Mouse (Mus musculus) layer of hippocampus, adult 18-20 months (tissue): ENCODE results near the gene Tnfaip1. TPM values are rescaled to one million over a fixed set of nuclear protein-coding genes. Genes with fewer than 3 reads are reported as not detected.

Experiments used
- DNase-seq, 2 experiments: peaks; one replicate each; pipeline ENCODE4 v3.0.0; 2022; ENCODE audit warnings: low spot score in 2 of 2
- total RNA-seq, 2 experiments: library from RNA; stranded (reverse); gene quantifications; 2 replicates each; pipeline ENCODE4 v1.2.3; 2021

Tnfaip1 gene
- total RNA-seq, 2 experiments from 2014 or later: 29.1 to 29.8 TPM

DNA sequence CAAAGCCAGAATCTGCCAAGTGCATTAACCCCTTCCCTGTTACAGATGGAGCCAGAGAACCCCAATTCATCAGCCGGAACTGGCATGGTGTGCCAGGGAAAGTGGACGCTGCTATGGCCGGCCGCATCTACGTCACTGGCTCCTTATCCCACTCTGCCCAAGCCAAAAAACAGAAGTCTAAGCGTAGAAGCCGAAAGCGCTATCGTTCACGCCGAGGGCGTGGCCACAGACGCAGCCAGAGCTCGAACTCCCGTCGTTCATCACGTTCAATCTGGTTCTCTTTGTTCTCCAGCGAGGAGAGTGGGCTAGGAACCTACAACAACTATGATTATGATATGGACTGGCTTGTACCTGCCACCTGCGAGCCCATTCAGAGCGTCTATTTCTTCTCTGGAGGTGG lies 34.6 kb downstream of the Tnfaip1 start:
- no peak for DNase-seq

DNA sequence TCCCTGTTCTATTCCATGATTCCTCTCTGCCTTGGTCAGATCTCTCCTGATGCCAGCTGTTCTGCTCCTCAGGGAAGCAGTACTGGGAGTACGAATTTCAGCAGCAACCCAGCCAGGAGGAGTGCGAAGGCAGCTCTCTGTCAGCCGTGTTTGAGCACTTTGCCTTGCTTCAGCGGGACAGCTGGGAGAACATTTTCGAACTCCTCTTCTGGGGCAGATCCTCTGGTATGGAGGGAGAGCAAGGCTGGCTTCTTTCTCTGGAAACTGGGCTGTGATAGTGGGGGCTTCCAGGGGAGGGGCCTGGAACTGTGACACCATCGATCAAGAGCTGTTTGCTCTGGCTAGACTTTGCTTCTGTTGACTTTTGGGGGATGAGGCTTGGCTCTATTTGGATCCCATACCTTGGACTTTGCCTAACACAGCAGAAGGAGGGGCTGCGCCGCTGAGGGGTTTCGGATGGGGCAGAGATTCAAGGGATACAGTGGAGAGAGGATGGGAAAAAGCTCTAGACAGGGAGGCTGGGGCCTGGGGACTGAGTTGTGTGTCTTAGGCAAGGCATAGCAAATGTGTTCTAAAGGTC lies 35.4 kb downstream of the Tnfaip1 start:
- no peak for DNase-seq

DNA sequence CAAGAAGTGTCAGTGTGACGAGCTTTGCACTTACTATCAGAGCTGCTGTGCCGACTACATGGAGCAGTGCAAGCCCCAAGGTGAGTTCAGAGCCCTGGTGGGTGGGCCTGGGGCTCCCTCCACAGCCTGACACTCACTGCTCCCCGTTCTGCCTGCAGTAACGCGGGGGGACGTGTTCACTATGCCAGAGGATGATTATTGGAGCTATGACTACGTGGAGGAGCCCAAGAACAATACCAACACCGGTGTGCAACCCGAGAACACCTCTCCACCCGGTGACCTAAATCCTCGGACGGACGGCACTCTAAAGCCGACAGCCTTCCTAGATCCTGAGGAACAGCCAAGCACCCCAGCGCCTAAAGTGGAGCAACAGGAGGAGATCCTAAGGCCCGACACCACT lies 36.6 kb downstream of the Tnfaip1 start:
- no peak for DNase-seq

DNA sequence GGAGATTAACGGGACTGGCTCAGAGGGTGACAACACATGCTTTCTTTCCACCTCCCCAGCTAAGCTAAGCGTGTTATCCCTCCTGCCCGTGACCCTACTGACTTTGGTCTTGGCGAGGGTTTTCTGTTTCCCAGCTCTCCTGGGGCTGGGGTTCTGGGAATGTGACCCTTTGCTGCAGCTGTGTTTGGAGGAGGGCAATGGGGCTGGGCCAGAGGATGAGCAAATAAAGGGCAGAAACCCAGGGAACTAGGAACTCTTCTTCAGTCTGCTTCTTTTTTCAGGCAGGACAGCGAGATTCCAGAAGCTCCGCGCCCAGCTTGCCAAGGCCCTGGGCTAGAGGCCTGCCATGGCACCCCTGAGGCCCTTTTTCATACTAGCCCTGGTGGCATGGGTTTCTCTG lies 37.1 kb downstream of the Tnfaip1 start, which contains the start of gene Vtn:
Gene Vtn (plus strand): TSS at position 88 of the 400 bp plus-strand sequence.
- DNase-seq: no peak

DNA sequence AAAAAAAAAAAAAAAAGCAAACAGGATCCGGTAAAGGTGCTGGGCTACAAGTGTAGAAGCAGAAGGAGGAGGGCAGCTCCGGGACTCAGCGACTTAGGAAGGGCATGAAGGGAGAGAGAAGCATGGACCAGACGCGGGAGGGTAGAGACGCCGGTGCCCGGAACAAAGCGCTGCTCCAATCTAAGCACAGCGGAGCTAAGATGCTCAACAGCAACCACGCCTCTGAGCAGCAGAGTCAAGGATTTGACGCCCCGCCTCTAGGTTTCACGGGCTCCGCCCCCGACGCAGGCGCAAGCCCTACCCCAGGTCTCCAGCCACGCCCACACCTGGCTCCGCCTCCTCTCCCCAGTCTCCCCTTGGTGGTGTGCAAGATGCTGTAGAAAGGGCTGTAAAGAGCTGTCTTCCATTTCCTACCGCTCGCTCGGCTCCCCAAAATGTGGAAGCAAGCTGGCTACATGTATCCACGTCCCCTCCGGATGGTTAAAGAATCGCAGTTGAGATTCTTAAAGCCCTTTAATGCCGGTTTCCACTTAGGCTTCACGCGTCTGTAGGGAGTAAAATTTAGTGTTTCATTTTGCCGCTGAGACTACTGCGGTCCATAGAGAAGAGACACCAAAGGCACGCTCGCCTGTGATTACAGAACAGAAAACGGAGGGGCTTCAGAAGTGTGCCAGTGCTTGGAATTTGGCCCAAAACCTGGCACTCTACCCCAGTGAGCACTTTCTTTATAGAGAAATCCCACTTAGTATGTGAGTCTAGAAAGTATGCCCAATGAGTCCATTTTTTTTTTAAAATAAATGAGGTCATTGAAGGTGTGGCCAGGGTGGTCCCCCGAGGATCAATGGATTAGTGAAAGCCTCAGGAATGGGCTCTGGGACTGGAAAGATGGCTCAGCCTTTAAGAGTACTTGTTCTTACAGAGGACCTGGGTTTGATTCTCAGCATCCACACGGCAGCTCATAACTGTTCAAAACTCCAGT lies 38.3 kb downstream of the Tnfaip1 start, which contains the start of gene Sarm1:
Gene Sarm1 (minus strand): TSS at position 211 of the 979 bp plus-strand sequence.
- DNase-seq: peak; percentile 95 to 96

DNA sequence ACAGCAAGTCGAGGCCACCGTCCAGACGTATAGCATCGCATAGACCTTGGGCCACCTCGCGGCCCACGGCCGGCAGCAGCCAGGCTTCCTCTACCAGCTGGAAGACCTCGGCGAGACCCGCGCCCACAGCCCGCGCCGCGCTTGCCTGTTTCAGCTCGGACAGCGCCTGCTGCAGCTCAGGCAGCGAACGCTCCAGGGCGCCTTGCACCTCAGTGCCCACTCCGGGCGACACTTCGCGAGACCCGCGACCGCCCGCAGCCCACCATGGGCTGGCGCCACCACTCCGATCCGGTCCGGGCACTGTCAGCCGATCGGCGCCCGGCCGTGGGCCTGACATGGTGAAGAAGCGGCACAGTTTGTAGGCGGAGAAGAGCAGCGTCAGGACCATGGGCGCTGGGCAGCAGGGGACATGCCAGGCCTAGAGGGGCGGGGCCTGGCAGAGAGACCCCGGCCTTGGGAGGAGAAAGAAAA lies 39.0 kb downstream of the Tnfaip1 start:
- DNase-seq: peak; percentile 39 to 45

DNA sequence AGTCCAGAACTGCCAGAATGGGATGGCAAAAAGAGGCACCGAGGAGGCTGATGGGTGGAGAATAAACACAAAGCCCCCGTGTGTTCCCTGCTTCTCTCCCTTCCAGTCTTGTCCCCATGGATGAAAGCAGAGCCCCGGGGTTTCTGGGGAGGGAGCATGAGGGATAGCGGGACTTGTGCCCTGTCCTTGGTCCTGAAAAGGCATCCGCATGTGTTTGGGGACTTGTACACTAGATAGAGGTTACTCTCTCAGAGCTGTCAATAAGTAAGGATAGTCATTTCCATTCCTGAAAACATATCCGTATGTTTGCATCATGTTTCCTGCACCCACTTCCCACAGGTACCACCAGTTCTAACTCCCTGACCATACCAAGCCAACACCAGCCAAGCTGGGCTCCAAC lies 40.2 kb downstream of the Tnfaip1 start:
- DNase-seq: no peak

DNA sequence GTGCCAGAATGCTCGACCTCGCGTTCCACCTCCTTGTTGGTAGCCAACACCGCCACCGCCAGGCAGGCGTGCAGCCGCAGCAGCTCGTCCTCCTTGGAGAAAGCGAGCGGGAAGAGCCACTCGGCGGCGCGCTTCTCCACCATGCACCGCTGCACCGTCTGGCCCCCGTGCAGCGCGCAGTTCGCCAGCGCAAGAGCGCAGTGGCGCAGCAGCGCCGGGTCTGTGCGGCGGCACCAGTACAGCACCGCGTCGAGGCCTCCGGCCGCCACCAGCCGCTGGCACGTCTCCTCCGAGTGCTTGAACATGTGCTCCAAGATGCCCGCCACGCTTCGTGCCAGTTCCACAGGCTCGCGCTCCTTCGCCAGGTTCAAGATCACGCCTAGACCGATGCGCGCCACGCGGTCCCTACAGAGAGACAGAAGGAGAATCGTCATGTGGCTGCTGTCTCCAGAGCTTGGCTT lies 45.3 kb downstream of the Tnfaip1 start:
- peak; percentile 50 to 52 for DNase-seq

DNA sequence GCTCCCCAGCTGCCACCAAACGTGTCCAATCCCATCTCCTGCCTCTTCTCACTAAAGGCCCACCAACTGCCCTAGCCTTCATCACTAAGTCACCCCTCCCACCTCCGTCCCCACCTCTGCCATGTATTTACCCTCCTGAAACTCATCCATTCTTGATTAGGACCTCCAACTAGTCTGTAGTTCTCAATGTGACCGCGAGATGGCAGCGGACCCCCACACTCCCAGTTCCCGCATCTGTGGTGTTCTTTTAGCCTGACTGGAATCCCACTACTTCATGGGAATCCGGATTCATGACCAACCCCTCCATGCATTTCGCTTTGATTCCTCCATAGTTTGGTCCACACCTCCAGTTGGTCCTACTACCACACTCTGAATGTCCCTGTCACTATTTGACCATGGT lies 48.0 kb downstream of the Tnfaip1 start:
- DNase-seq: peak; percentile 76 to 90

DNA sequence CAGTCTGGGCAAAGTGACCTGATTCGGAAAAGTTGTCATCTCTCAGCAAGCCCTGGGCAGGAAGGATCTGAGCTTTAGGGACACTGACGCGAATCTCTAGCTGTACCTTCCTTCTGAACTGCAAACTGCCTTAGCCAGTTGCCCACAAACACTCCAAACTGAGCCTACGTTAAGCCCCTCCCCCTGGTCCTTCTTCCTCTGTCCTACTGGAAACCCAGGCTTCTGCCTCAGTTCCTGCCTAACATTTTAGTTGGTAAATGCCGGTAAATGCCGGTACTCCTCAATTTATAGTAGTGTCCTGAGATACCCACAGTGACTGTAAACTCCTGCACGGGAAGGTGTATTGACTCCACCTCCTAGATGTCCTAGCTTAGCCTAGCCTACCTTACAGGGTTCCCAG lies 52.5 kb downstream of the Tnfaip1 start:
- DNase-seq: no peak

DNA sequence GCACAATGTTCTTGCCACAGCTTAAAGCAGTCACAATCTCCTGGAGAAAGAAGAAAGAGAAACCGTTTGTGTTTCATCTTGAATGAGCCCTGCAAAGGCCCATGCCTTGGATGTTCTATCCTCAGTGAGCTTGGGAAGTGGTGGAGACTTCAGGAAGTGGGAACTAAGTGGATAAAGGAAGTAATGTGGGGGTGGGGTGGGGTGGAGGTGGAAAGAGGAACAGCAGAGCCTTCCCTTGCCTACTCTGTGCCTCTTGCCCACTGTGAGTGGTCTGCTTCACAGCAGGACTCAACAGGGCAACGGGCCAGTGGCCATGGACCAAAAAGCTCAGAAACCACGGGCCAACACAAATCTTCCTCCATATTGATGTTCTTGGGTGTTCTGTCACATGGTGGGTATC lies 60.8 kb downstream of the Tnfaip1 start:
- DNase-seq: no peak

Other genes with a start within 250 kb of the Tnfaip1 start
- 1 to 10 TPM; 7.4 TPM for gene BC030499, start 245.5 kb downstream of the Tnfaip1 start, total RNA-seq
- gene Spag5, start 234.8 kb downstream of the Tnfaip1 start, total RNA-seq: 1 to 10 TPM; 5.7 to 7.1 TPM
- gene Aldoc, start 213.4 kb downstream of the Tnfaip1 start, total RNA-seq: 100 to 1,000 TPM; 856 to 892 TPM
- 10 to 100 TPM; 59.0 to 62.0 TPM for gene Pigs, start 207.9 kb downstream of the Tnfaip1 start, total RNA-seq
- 10 to 100 TPM; 33.0 to 33.5 TPM for gene Unc119, start 192.8 kb downstream of the Tnfaip1 start, total RNA-seq
- not detected for gene Foxn1, start 149.8 kb downstream of the Tnfaip1 start, total RNA-seq
- gene Slc13a2, start 114.1 kb downstream of the Tnfaip1 start, total RNA-seq: not detected
- gene Slc46a1, start 70.6 kb downstream of the Tnfaip1 start, total RNA-seq: 10 to 100 TPM; 10.9 to 11.7 TPM
- gene Sarm1, start 38.6 kb downstream of the Tnfaip1 start, total RNA-seq: 10 to 100 TPM; 36.1 to 38.8 TPM
- 10 to 100 TPM; 52.7 to 53.9 TPM for gene Vtn, start 37.2 kb downstream of the Tnfaip1 start, total RNA-seq
- 1 to 10 TPM; 5.3 to 5.7 TPM for gene Sebox, start 32.9 kb downstream of the Tnfaip1 start, total RNA-seq
- gene Tmem199, start 24.2 kb downstream of the Tnfaip1 start, total RNA-seq: 10 to 100 TPM; 44.8 to 47.1 TPM
- gene Poldip2, start 24.1 kb downstream of the Tnfaip1 start, total RNA-seq: 100 to 1,000 TPM; 118 to 119 TPM
- gene Ift20, start within 50 bp of the Tnfaip1 start, total RNA-seq: 10 to 100 TPM; 73.8 to 78.2 TPM
- 10 to 100 TPM; 11.7 to 14.6 TPM for gene Tmem97, start 14.4 kb upstream of the Tnfaip1 start, total RNA-seq
- 10 to 100 TPM; 41.8 to 42.0 TPM for gene Nlk, start 161.0 kb upstream of the Tnfaip1 start, total RNA-seq
- gene Ccnq, start 215.4 kb upstream of the Tnfaip1 start, total RNA-seq: 10 to 100 TPM; 19.2 to 19.7 TPM